In genomic region chr15:93567546-93568307, GRCm38 (mm10) we compare ENCODE assay signal across 10 mouse cellular contexts. TPM values are rescaled to one million over a fixed set of nuclear protein-coding genes. Genes with fewer than 3 reads are reported as not detected.
A peak's percentile ranks its signal among the peaks of the same experiment; 100 is the strongest.
DNase-seq lines count a peak whose midpoint lies in the region; ATAC-seq and TF ChIP-seq lines count a peak whose summit lies in the region.
"Had no signal": no experiment of that assay in that cellular context is flagged by ENCODE, and none has a peak within 500 bp of the region (broad histone marks: within the 10 kb centered on the region; RNA-seq: fewer than 3 reads in every experiment).

No protein-coding gene starts in this region.

- H3K9me3 ChIP-seq in kidney, embryonic 15.5 days (replicated peaks), result no peaks in the 10 kb centered on the region
- H3K9me3 ChIP-seq: liver, embryonic 13.5 days had no signal

- no peak overlapping the region for H3K9ac ChIP-seq in kidney, embryonic 15.5 days
- H3K9ac ChIP-seq: liver, embryonic 13.5 days had no signal

- 69% methylated on average over 14 of the region's 14 CpGs for WGBS in kidney, embryonic 15.5 days
- WGBS in kidney, adult 2 months, result 64% methylated on average over 14 of the region's 14 CpGs

- H3K36me3 ChIP-seq in kidney, embryonic 15.5 days, result no peaks in the 10 kb centered on the region
- H3K36me3 ChIP-seq in kidney, adult 2 months (ENCODE audit: control insufficient read depth, insufficient read depth, low read length), result no peaks in the 10 kb centered on the region
- H3K36me3 ChIP-seq: liver, embryonic 13.5 days had no signal

- H3K4me2 ChIP-seq in kidney, embryonic 15.5 days, result no peak overlapping the region
- H3K4me2 ChIP-seq: liver, embryonic 13.5 days had no signal

- no peaks in the 10 kb centered on the region for H3K27me3 ChIP-seq in kidney, embryonic 15.5 days
- H3K27me3 ChIP-seq in kidney, adult 2 months (replicated peaks; ENCODE audit: control insufficient read depth, insufficient read depth, low read length), result no peaks in the 10 kb centered on the region
- H3K27me3 ChIP-seq: liver, embryonic 13.5 days had no signal

- peak; percentile 29 for DNase-seq in adrenal gland, postnatal 14 days
- DNase-seq in adrenal gland, adult 8-10 months, result no peak
- no peak for DNase-seq in kidney, adult 2 months
- DNase-seq in right cerebral cortex, postnatal 10 days (ENCODE audit: low spot score in 2 of 2), result peak; percentile 47 to 60
- no peak for DNase-seq in right cerebral cortex, postnatal 14 days
- DNase-seq in lung, postnatal 14 days, result peak; percentile 37
- DNase-seq in B cell, adult 2 months, result no peak
- DNase-seq: cerebellum, adult 9-11 months; liver, embryonic 13.5 days had no signal

- no peak overlapping the region for H3K27ac ChIP-seq in kidney, embryonic 15.5 days
- no peak overlapping the region for H3K27ac ChIP-seq in kidney, adult 2 months (ENCODE audit: insufficient read depth, low read depth, low read length)
- H3K27ac ChIP-seq: liver, embryonic 13.5 days had no signal

- peaks cover 33% of the 10 kb centered on the region for H3K4me1 ChIP-seq in kidney, embryonic 15.5 days
- peaks cover 4% of the 10 kb centered on the region; the same call in 1 of the 2 replicates for H3K4me1 ChIP-seq in kidney, adult 2 months (ENCODE audit: control insufficient read depth, insufficient read depth, low read length)
- H3K4me1 ChIP-seq: liver, embryonic 13.5 days had no signal

- no peak for TF ChIP-seq POLR2A in kidney, adult 2 months (IDR thresholded peaks at IDR 0.05; ENCODE audit: low read depth, low read length)

- H3K4me3 ChIP-seq in kidney, embryonic 15.5 days (replicated peaks), result no peak overlapping the region
- no peak overlapping the region for H3K4me3 ChIP-seq in kidney, adult 2 months (ENCODE audit: insufficient read depth, low read depth, low read length)
- H3K4me3 ChIP-seq: liver, embryonic 13.5 days had no signal

- TF ChIP-seq CTCF in kidney, adult 2 months (conservative IDR thresholded peaks at IDR 0.05; ENCODE audit: insufficient read depth, insufficient read length, low read depth, low read length), result no peak

- ATAC-seq in kidney, embryonic 15.5 days (replicated peaks; ENCODE audit: low FRiP score), result peak; percentile 40; the same call in 1 of the 2 replicates

RNA-seq across cellular contexts. Expression of gene Prickle1, which starts 28.0 kb away (rescaled TPM):
- 22.2 and 26.0 TPM in 2 replicates for total RNA-seq in adrenal gland, postnatal 14 days (2021)
- total RNA-seq in adrenal gland, adult 8-10 months (2022), result 10 to 100 TPM; 16.9 to 32.3 (median 22.9) TPM
- polyA plus RNA-seq in kidney, embryonic 15.5 days (2015; fragmentation: Nextera tagmentation; extraction: Ambion mirVana), result 24.3 and 27.0 TPM in 2 replicates
- 5.9 and 6.1 TPM in 2 replicates for polyA plus RNA-seq in kidney, adult 2 months (2012; rRNA removed)

Comparison
In these comparisons a context has a peak if more than half of its experiments do, and no peak if none do; other contexts are left out.
1. DNase-seq: peak in adrenal gland, postnatal 14 days (single experiment), right cerebral cortex, postnatal 10 days (2 of 2) and lung, postnatal 14 days (single experiment); none in adrenal gland, adult 8-10 months (single experiment), kidney, adult 2 months (single experiment), right cerebral cortex, postnatal 14 days (single experiment) and B cell, adult 2 months (0 of 2).